Mouse (Mus musculus) CD4-positive, CD25-positive, alpha-beta regulatory T cell, adult 2 months (primary cell): Measurements from ENCODE around the gene Plcg1.

Experiments used
- DNase-seq: peaks from one replicate; pipeline ENCODE4 v3.0.0-alpha.2; 2012; ENCODE audit warnings: low read depth, low spot score

Gene Plcg1

DNA sequence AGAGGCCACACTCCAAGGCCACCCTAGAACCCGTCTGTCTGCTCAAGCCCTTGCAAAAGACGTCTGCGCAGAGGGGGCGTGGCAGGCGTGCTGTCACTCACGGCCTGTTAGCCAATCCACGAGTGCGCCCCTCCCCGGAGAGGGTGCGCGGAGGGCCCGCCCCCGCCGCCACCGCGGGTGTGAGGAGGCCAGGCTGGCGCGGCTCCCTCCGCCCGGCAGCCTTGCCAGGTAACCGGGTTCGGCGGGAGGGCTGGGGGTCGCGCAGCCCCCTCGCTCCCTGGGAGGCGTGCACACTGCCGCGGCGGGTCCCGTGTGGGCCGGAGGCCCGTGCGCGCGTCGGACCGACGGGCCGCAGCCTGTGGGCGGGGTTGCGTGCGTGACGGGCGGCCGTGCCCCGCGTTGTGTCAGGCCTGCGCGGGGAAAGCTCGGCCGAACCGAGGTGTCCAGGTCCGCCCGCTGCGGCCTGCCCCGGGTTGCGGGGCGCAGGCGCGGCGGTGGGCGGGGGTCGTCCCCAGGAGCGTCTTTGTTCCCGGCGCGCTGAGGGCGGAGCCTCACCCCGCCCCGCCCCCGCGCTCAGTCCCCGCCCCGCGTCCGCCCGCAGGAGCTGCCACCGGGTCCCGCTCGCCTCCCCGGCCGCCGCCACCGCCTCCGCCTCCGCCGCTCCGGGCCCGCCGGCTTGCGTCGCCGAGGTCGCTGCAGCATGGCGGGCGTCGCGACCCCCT is at the start of gene Plcg1:
Gene Plcg1, plus strand, starts transcription at position 184 of the 722 bp plus-strand sequence.
- DNase-seq: peak; percentile 97

DNA sequence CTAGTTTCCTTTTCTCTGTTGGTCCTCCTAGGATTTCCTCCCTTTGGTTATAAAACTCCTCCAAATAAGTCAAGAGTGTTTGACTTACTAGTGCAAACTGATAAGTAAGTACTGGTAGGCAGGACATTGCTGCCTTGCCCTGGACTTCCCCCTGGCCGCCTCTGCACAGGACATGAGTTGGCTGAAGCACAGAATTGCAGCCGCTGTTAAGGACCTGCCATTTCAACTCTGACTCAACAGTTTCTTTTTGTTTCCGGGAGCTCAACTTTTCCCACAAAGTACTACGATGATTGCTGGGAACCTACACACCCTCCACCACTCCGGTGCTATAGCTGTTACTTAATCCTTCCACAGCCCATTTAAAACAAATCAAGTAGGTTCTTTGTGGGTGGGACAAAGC is 30.8 kb upstream of the Plcg1 start:
- DNase-seq: no peak

DNA sequence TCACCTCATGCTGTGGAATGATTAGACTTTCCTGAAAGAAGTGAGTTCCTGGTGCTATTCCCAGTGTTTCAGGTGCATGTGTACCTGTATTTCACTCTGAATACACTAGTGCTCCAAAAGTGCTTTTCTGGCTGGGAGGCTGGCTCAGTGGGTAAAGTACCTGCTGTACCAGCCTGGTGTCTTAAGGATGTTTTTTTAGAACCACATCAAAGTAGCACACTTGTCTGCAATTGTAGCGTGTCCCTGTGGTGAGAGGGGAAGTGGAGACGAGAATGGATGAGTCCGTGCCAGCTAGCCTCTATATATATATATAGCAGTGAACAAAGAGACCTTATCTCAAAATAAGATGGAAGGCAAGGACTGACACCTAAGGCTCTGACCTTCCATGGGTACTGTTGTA is 29.5 kb upstream of the Plcg1 start:
- DNase-seq: peak; percentile 33

DNA sequence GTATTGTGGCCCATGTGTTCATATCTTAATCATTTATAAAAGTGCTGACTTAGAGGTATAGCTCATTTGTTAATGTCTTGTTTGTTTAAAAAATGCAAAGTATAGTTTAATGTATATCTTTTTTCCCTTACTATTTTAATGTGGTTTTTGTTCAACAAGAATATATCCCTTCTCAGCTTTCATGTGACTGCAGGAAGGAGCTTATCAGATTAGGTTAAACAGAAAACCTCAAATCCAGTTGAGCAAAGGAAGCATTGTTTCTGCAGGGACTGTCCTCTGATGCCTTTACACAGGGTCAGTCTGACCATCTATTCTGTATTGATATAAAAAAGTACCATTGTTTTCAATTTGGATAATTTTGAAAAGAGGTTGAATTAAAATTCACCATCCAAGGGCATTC is 28.3 kb upstream of the Plcg1 start:
- no peak for DNase-seq

DNA sequence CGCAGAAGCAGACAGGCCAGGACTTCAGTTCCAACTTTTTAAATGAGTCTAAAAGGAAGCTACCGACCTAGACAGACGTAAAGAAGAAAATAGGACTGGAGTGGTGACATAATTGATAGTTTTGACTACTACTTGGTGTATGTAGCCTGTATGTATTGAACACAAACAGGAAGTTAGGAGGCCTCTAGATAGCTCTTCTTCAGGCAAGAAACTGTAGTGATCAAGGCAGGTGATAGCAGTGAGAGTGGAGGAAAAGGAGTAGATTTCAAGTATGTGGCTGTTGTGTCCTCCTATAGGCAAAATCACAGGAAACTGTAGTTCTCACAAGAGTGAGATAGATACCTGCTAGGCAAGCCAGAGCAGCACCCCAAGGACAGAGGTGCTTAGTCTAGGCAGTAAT is 23.4 kb upstream of the Plcg1 start:
- DNase-seq: no peak

DNA sequence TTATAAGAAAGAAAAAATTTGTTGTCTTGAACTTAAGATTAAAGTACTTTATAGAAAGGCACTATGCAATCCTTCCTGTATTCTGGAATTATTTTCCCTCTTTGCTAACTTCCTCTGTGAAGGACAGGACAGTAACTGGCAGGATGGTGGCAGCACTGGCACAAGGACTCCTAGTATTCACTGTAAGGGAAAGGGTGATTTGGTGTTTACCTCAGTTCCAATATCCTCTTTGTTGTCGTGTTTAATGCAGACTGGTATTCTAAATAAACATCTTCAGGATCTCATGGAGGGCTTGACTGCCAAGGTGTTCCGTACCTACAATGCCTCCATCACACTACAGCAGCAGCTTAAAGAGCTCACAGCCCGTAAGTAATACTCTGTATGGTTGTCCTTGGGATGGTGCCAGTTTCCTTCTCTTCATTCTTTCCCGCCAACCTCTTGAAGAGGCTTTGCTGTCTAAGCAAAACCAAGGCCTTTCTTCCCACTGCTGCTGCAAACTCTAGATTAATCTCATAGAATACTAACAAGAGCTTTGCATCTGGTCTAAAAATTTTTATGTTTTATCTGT is 15.6 kb upstream of the Plcg1 start:
- DNase-seq: no peak

GRCm38 (mm10) chr2:160717269-160717668 is 13.8 kb upstream of the Plcg1 start:
- DNase-seq: peak; percentile 85

DNA sequence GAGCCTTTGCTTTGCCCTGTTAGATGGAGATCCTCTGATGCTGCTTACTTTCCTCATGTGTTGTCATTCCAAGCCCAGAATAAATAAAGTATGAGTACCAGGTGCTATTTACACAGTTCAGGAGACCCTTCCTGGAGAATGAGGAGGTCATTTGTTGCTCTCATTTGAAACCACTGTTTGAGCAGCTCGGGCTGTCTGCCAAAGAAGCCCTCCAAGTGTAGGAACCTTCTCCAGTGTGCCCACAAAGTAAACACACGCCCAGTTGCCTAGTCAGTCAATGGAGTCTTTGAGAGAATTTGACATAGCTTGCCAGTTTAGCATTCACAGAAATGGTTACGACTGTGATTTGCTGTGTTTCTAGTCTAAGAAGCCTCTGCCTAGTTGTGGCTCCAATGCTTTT is 12.3 kb upstream of the Plcg1 start:
- DNase-seq: no peak

DNA sequence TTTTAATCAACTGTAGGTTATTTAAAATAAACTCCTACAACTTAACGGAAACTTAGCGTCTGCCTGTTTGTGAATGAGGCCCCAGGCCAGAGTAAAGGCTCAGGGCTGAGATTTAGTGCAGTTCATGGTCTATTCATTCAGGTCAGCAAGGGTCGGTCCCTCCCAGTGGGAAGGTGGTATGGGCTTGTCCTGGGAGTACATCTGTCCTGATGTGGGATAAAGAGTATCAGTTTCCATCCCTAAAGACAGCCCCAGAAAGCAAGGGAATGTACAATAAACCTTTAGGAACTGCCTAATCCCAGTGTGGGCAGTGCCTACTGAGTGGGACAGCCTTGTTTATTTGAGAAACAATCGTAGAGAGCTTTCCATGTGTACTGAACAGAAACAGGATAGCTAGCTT is 8.4 kb upstream of the Plcg1 start:
- DNase-seq: no peak

GRCm38 (mm10) chr2:160723613-160724375 is 7.3 kb upstream of the Plcg1 start:
- no peak for DNase-seq

DNA sequence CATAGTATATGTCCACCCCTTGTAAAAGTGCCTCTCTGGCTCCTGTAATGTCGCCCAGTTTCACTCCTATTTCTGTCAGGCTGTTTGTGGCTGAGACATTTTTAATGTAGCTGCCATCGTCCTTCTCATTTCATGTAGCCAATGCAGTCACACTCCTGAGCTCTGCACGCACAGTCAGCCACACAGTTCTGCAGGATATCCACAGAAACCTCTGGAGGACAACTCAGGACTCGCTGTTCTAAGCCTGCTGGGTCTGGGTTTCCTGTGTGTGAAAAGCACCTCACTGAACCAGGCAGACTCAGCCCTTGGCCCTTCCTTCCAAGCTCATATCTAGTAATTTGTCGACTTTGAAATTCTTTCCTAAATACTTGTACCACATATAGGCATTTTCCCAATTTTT is 6.6 kb upstream of the Plcg1 start:
- no peak for DNase-seq

GRCm38 (mm10) chr2:160725877-160726864 is 4.9 kb upstream of the Plcg1 start:
- no peak for DNase-seq

DNA sequence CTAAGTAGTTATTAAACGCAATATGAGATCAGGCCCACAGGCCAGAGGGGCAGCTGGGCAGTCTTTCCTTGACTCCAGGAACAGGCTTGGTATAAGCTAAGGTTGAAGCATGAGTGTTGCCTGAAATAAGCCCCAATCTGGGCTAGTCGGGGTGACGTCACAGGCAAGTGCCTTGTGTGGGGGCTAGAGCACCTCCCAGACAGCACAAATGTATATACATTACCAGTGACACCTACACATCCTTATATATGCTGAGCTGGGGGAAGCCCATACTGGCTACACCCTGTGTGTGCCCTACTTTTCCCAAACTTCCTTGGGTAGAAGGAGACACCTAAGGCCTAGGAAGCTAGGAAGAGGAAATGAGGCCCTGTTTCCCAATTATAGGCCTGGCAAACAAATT is 2.1 kb upstream of the Plcg1 start:
- no peak for DNase-seq

- no peak for DNase-seq
These were observed 1.7 kb upstream of the Plcg1 start for GRCm38 (mm10) chr2:160729436-160729835.

DNA sequence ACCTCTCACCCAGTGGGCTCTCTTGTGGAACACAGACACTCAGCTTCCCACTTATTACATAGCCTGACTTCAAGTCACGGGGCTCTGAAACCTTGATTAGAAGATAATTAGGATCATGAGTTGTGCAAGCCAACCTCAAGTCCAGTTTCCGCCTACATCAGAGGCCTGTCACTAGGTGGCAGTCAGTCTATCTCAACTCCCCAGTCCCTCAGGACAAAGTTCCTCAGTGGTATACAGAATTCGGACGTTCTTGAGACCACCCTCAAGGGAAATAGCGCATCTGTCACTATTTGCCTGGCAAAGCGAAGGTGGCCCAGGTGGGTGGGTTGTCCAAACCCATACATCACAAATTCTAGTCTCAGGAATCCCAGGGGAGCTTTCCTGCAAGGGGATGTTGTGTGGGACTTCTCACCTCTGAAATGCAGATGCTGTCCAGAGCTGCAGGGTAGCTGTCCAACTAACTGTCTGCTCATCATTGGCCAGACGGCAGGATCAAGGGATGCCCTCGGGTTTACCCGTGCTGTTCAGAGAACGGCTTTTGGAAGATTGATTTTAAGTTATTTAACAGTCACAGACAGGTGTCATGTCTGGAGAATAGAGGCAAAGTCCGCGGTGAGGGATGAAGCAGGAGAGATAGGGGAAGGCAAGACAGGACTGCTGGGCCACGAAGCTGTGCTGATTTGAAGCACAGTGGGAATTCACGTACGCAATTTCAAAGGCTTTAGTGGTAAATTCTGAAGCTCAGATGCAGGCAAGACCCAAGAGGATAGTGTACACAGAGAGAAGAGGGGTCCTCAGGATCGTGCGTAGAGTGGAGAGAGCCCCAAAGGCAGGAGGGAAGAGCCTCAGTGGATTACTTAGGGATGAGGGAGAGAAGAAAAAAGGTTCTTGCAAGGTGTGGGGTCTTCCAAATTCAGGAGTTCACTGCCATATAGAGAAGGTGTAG is 976 bp upstream of the Plcg1 start:
- DNase-seq: peak; percentile 72

DNA sequence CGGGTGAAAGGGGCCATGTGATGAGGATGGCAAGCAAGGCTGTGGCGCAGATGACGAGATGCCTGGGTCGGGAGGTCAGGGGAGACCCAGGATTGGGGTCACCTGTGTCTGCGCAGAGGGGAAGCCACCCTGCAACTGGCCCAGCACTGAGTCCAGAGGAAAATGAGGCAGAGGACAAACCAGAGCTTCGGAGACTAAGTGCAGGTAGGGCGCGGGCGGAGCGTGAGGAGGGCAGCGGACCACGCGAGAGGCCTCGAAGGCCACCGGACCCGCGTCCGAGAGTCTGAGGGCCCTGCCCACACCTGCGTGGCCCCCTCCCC is 343 bp upstream of the Plcg1 start:
- DNase-seq: no peak

- no peak for DNase-seq
These were observed 750 bp downstream of the Plcg1 start for GRCm38 (mm10) chr2:160731839-160732261.

DNA sequence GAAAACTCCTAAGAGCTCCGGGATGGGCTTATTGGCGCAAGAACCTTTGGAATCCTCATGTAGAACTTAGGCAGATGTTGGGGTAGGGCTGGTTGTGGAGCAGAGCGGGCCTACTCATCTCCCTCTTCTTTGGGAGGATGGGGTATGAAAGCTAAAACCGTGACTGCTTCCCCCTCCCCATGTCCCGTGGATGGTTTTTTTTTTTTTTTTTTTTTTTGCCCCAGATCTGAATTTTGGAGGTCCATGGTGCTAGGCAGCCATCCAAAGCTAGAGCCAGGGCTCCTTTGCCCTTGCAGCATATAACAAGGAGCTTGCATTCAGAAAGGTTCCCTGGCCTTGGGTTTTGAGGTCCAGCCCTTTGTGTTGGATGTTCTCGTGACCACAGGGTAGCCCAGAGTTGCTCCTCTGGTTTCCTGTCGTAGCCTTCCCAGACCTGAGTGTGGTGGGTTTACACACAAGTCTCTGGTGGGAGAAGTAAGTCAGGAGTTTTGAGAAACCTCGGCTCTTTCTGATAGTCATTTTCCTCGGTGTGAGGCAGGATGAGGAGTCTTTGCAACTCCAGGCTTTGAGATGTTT is 1.4 kb downstream of the Plcg1 start:
- no peak for DNase-seq

DNA sequence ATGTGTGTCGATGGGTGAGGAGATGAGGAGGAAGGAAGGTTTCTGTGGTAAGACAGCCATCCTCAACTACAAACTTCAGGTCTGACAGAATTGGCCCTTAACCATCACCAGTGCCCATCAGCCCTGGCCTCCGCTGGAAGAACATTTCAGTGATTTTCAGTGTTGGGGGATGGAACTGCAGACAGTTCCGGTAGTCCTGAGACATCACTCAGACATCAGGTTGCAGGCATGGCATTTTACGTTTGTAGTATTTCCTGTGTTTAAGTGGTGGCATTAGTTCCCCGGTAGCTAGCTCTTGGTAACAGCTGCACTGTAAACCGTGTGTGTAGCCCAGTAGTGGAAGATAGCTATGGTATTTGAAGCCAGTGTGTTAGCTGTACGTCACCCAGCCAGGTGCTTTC is 2.0 kb downstream of the Plcg1 start:
- DNase-seq: peak; percentile 82

DNA sequence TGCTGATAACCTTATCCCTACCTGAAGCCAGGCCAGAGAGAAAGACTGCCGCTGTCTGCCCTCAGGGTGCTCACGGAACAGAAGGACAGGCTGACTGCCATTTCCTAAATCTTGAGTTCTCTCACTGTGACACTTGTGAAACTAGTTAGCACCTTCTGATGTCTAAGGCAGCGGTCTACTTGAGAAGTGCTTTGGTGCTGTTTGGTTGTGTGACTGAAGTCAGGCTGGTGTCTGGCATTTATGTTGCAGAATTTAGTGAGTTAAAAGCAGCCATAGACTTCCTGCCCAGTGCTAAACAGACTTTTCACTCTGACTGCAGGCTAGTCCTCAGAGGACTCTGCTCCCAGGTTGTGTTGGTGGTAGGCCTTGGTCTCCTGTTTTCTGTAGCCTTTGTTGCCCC is 3.2 kb downstream of the Plcg1 start:
- DNase-seq: peak; percentile 72
